Mouse (Mus musculus) G1E (cell line): Measurements from ENCODE around the gene Bok.

Experiments
- CTCF ChIP-seq: IDR thresholded peaks from 2 replicates; pipeline ENCODE4 v1.5.1; 2012; ENCODE audit warnings: low read depth, low read length, inconsistent platforms, mixed read lengths
- GATA1 ChIP-seq: IDR thresholded peaks from 2 replicates; pipeline ENCODE4 v1.6.1; 2012; ENCODE audit warnings: borderline replicate concordance, low read length, inconsistent platforms, mixed read lengths
- GATA2 ChIP-seq: IDR thresholded peaks from 2 replicates; pipeline ENCODE4 v1.6.1; 2012; ENCODE audit warnings: low read depth, low read length, inconsistent platforms, borderline replicate concordance
- POLR2AphosphoS5 ChIP-seq: IDR thresholded peaks from 2 replicates; pipeline ENCODE4 v1.6.1; 2012; ENCODE audit warnings: low read depth, low read length, inconsistent platforms; ENCODE audit not compliant: insufficient replicate concordance
- TAL1 ChIP-seq: conservative IDR thresholded peaks from 2 replicates; pipeline ENCODE4 v1.6.1; 2012; ENCODE audit warnings: low read depth, low read length, inconsistent platforms, mixed read lengths

- no peak for TF ChIP-seq CTCF
- TF ChIP-seq GATA1: no peak
- TF ChIP-seq TAL1: no peak
- no peak for TF ChIP-seq POLR2AphosphoS5
- no peak for TF ChIP-seq GATA2
These were observed 31.2 kb upstream of the Bok start for GRCm38 (mm10) chr1:93654275-93654674.
